Mouse (Mus musculus) gastrocnemius, adult 2 months (tissue): ENCODE data around the gene Chchd6. TPM values are rescaled to one million over a fixed set of nuclear protein-coding genes. Genes with fewer than 3 reads are reported as not detected.

Experiments used
- DNase-seq: peaks from one replicate; pipeline ENCODE4 v3.0.0; 2022
- H3K27ac ChIP-seq: fragments of 200-600 bp; 2 replicates; pipeline ENCODE4 v1.8.1; 2022; ENCODE audit warnings: mild to moderate bottlenecking
- H3K4me3 ChIP-seq: fragments of 200-600 bp; 2 replicates; pipeline ENCODE4 v1.8.1; 2022; ENCODE audit warnings: mild to moderate bottlenecking, moderate library complexity
- CTCF ChIP-seq: fragments of 200-600 bp; IDR thresholded peaks from 2 replicates; pipeline ENCODE4 v1.8.1; 2022; ENCODE audit warnings: antibody characterized with exemption, mild to moderate bottlenecking, moderate library complexity
- intact Hi-C: fragments of 180-260 bp; cut with DNase I; formaldehyde crosslinking; loops from one replicate; pipeline ENCODE4 v1.15.1; 2025
- total RNA-seq, 2 experiments: library from RNA; stranded (reverse); gene quantifications; 2 replicates each; pipeline ENCODE4 v1.2.3; 2021

The Chchd6 gene
- total RNA-seq, 2 experiments from 2014 or later, result 2.5 TPM

- DNase-seq, result no peak
- no peak for TF ChIP-seq CTCF
Observed at GRCm38 (mm10) chr6:89614596-89615372, 19.3 kb upstream of the Chchd6 start.

GRCm38 (mm10) chr6:89614107-89614471 is 18.6 kb upstream of the Chchd6 start:
- intact Hi-C loops, result no loop called here
- no peak for TF ChIP-seq CTCF
- H3K27ac ChIP-seq, result no peak overlapping the region
- no peak for DNase-seq
- no peak overlapping the region for H3K4me3 ChIP-seq

More at GRCm38 (mm10) chr6:89614596-89615372, 19.3 kb upstream of the Chchd6 start:
- Histone ChIP-seq H3K27ac (no peak overlapping the region), H3K4me3 (no peak overlapping the region)
- intact Hi-C loops, result no loop called here

GRCm38 (mm10) chr6:89613336-89614106 is 18.1 kb upstream of the Chchd6 start:
- TF ChIP-seq CTCF, result no peak
- Histone ChIP-seq H3K4me3 (no peak overlapping the region), H3K27ac (no peak overlapping the region)
- no peak for DNase-seq
- intact Hi-C loops, result no loop called here

GRCm38 (mm10) chr6:89607999-89608398 is 12.5 kb upstream of the Chchd6 start:
- Histone ChIP-seq H3K27ac (no peak overlapping the region), H3K4me3 (no peak overlapping the region)
- no peak for DNase-seq
- intact Hi-C loops, result no loop called here
- peak; percentile 51 for TF ChIP-seq CTCF

GRCm38 (mm10) chr6:89606096-89606495 is 10.6 kb upstream of the Chchd6 start:
- H3K27ac ChIP-seq, result no peak overlapping the region
- no peak for DNase-seq
- H3K4me3 ChIP-seq, result no peak overlapping the region
- intact Hi-C loops, result no loop called here
- TF ChIP-seq CTCF, result no peak

- intact Hi-C loops, result loop anchor here (5.0 kb wide), 1 partner anchor 46 kb away; the partner anchor contains the start of gene Txnrd3
- H3K27ac ChIP-seq, result no peak overlapping the region
- TF ChIP-seq CTCF, result no peak
- no peak for DNase-seq
- no peak overlapping the region for H3K4me3 ChIP-seq
Observed at GRCm38 (mm10) chr6:89596510-89596909, 1.1 kb upstream of the Chchd6 start.

GRCm38 (mm10) chr6:89595777-89596146 is 310 bp upstream of the Chchd6 start:
- Histone ChIP-seq H3K27ac (no peak overlapping the region), H3K4me3 (peak overlapping the region; percentile 82)
- no peak for TF ChIP-seq CTCF
- intact Hi-C loops, result loop anchor here (5.0 kb wide), 1 partner anchor 47 kb away; the partner anchor contains the start of gene Txnrd3
- no peak for DNase-seq

- intact Hi-C loops, result no loop called here
- Histone ChIP-seq H3K27ac (no peak overlapping the region), H3K4me3 (no peak overlapping the region)
- no peak for DNase-seq
- TF ChIP-seq CTCF, result no peak
Observed at GRCm38 (mm10) chr6:89592016-89592415, 3.4 kb downstream of the Chchd6 start.

GRCm38 (mm10) chr6:89591531-89591930 is 3.9 kb downstream of the Chchd6 start:
- no peak overlapping the region for H3K4me3 ChIP-seq
- intact Hi-C loops, result no loop called here
- no peak for TF ChIP-seq CTCF
- DNase-seq, result no peak
- H3K27ac ChIP-seq, result no peak overlapping the region

- DNase-seq, result peak; percentile 28
Observed at GRCm38 (mm10) chr6:89585696-89586095, 9.8 kb downstream of the Chchd6 start.

GRCm38 (mm10) chr6:89584634-89585409 is 10.6 kb downstream of the Chchd6 start:
- no peak for TF ChIP-seq CTCF
- peak overlapping the region; percentile 56; the same call in 1 of the 2 replicates for H3K27ac ChIP-seq
- intact Hi-C loops, result no loop called here
- peak; percentile 32 for DNase-seq
- H3K4me3 ChIP-seq, result no peak overlapping the region

More at GRCm38 (mm10) chr6:89585696-89586095, 9.8 kb downstream of the Chchd6 start:
- no peak overlapping the region for H3K4me3 ChIP-seq
- TF ChIP-seq CTCF, result no peak
- peak overlapping the region; percentile 56; the same call in 1 of the 2 replicates for H3K27ac ChIP-seq
- intact Hi-C loops, result no loop called here

- intact Hi-C loops, result no loop called here
- no peak overlapping the region for H3K27ac ChIP-seq
- no peak overlapping the region for H3K4me3 ChIP-seq
- no peak for DNase-seq
- TF ChIP-seq CTCF, result no peak
Observed at GRCm38 (mm10) chr6:89583170-89583569, 12.3 kb downstream of the Chchd6 start.

GRCm38 (mm10) chr6:89574641-89575040 is 20.8 kb downstream of the Chchd6 start:
- intact Hi-C loops, result no loop called here
- Histone ChIP-seq H3K4me3 (no peak overlapping the region), H3K27ac (no peak overlapping the region)
- no peak for DNase-seq
- TF ChIP-seq CTCF, result no peak
